In genomic region chr9:57712194-57712593, GRCm38 (mm10) we compare ENCODE assay signal across 16 mouse cellular contexts. TPM values are rescaled to one million over a fixed set of nuclear protein-coding genes. Genes with fewer than 3 reads are reported as not detected.
DNase-seq lines count a peak whose midpoint lies in the region; ATAC-seq and TF ChIP-seq lines count a peak whose summit lies in the region.
"Had no signal": no experiment of that assay in that cellular context is flagged by ENCODE, and none has a peak within 500 bp of the region (broad histone marks: within the 10 kb centered on the region; RNA-seq: fewer than 3 reads in every experiment).

No protein-coding gene starts in this region.

- H3K4me2 ChIP-seq in forebrain, postnatal 0 days (ENCODE audit: low read depth), result no peak overlapping the region
- no peak overlapping the region for H3K4me2 ChIP-seq in forebrain, embryonic 15.5 days (replicated peaks)
- H3K4me2 ChIP-seq in liver, embryonic 11.5 days, result no peak overlapping the region
- H3K4me2 ChIP-seq: liver, embryonic 15.5 days had no signal

- peaks cover 12% of the 10 kb centered on the region; the same call in 1 of the 2 replicates for H3K79me2 ChIP-seq in liver, adult 2 months (ENCODE audit: control insufficient read depth, insufficient read depth, low read length)

- peak; percentile 43 for TF ChIP-seq CTCF in forebrain, postnatal 0 days (IDR thresholded peaks at IDR 0.05; ENCODE audit: low read depth)
- peak; percentile 43; the same call in 1 of the 2 replicates for TF ChIP-seq CTCF in liver, adult 2 months (IDR thresholded peaks at IDR 0.05; ENCODE audit: low read depth, low read length)

- WGBS in forebrain, postnatal 0 days, result 87% methylated on average over 2 of the region's 2 CpGs
- WGBS in forebrain, embryonic 15.5 days, result 78% methylated on average over 2 of the region's 2 CpGs
- 73% methylated on average over 2 of the region's 2 CpGs for WGBS in liver, adult 2 months
- 65% methylated on average over 2 of the region's 2 CpGs for WGBS in liver, embryonic 11.5 days

- no peak overlapping the region for H3K9ac ChIP-seq in forebrain, postnatal 0 days
- H3K9ac ChIP-seq in forebrain, embryonic 15.5 days (replicated peaks), result no peak overlapping the region
- no peak overlapping the region for H3K9ac ChIP-seq in liver, adult 2 months (ENCODE audit: low read depth, low read length)
- H3K9ac ChIP-seq in liver, embryonic 11.5 days (ENCODE audit: low read depth, low read length), result no peak overlapping the region
- H3K9ac ChIP-seq: liver, embryonic 15.5 days had no signal

- H3K27me3 ChIP-seq in forebrain, postnatal 0 days (ENCODE audit: insufficient read depth, low read length), result no peaks in the 10 kb centered on the region
- no peaks in the 10 kb centered on the region for H3K27me3 ChIP-seq in forebrain, embryonic 15.5 days
- no peaks in the 10 kb centered on the region for H3K27me3 ChIP-seq in liver, adult 2 months (ENCODE audit: control insufficient read depth, insufficient read depth, low read length)
- no peaks in the 10 kb centered on the region for H3K27me3 ChIP-seq in liver, embryonic 11.5 days (replicated peaks; ENCODE audit: control insufficient read depth, insufficient read depth, low read length)
- H3K27me3 ChIP-seq: liver, embryonic 15.5 days had no signal

- H3K36me3 ChIP-seq in forebrain, postnatal 0 days (ENCODE audit: insufficient read depth), result peaks cover 34% of the 10 kb centered on the region
- peaks cover 36% of the 10 kb centered on the region for H3K36me3 ChIP-seq in forebrain, embryonic 15.5 days
- H3K36me3 ChIP-seq in liver, adult 2 months (ENCODE audit: control insufficient read depth, insufficient read depth, low read length), result peaks cover 42% of the 10 kb centered on the region
- peaks cover 29% of the 10 kb centered on the region for H3K36me3 ChIP-seq in liver, embryonic 11.5 days (ENCODE audit: control insufficient read depth, insufficient read depth, low read length)

- 0 out of 2 replicates have a peak, but pooled peaks cover 3% of the 10 kb centered on the region for H3K9me3 ChIP-seq in forebrain, postnatal 0 days (ENCODE audit: low read length)
- 0 out of 2 replicates have a peak, but pooled peaks cover 5% of the 10 kb centered on the region for H3K9me3 ChIP-seq in forebrain, embryonic 15.5 days
- H3K9me3 ChIP-seq in liver, embryonic 11.5 days (ENCODE audit: control insufficient read depth, low read length), result 0 out of 2 replicates have a peak, but pooled peaks cover 5% of the 10 kb centered on the region

- no peak overlapping the region for H3K27ac ChIP-seq in forebrain, postnatal 0 days (ENCODE audit: low read depth, low read length)
- H3K27ac ChIP-seq in forebrain, embryonic 15.5 days (replicated peaks), result no peak overlapping the region
- no peak overlapping the region for H3K27ac ChIP-seq in liver, adult 2 months (replicated peaks; ENCODE audit: insufficient read depth, low read depth, low read length)
- H3K27ac ChIP-seq in liver, embryonic 11.5 days (ENCODE audit: low read depth, low read length), result no peak overlapping the region
- H3K27ac ChIP-seq: liver, embryonic 15.5 days had no signal

- H3K4me3 ChIP-seq in forebrain, postnatal 0 days (ENCODE audit: low read depth, low read length), result no peak overlapping the region
- no peak overlapping the region for H3K4me3 ChIP-seq in forebrain, embryonic 15.5 days
- no peak overlapping the region for H3K4me3 ChIP-seq in liver, adult 2 months (ENCODE audit: insufficient read depth, low read depth, low read length)
- H3K4me3 ChIP-seq in liver, embryonic 11.5 days (ENCODE audit: low read depth, low read length), result no peak overlapping the region
- H3K4me3 ChIP-seq: liver, embryonic 15.5 days had no signal

- no peak for DNase-seq in forebrain, postnatal 0 days
- no peak for DNase-seq in liver, adult 2 months (ENCODE audit: extremely low read depth, low read depth, low spot score)
- DNase-seq in liver, embryonic 11.5 days (ENCODE audit: low spot score), result no peak
- DNase-seq in 416B (ENCODE audit: low read depth) (peak; percentile 17), ZHBTc4 (ENCODE audit: low read depth, low spot score) (peak; percentile 77)
- no peak for DNase-seq in urinary bladder, adult 18-20 months (ENCODE audit: low spot score in 2 of 2)
- DNase-seq in Muller cell, postnatal 12 days (ENCODE audit: inconsistent ontology term), result no peak
- DNase-seq: cerebellum, adult 8-10 months; heart, adult 18-20 months; heart, postnatal 4 days; kidney, adult 11 months had no signal

- peaks cover 11% of the 10 kb centered on the region for H3K4me1 ChIP-seq in forebrain, postnatal 0 days (ENCODE audit: insufficient read depth)
- peaks cover 22% of the 10 kb centered on the region for H3K4me1 ChIP-seq in forebrain, embryonic 15.5 days
- peaks cover 6% of the 10 kb centered on the region; the same call in 1 of the 2 replicates for H3K4me1 ChIP-seq in liver, adult 2 months (ENCODE audit: control insufficient read depth, insufficient read depth, low read length)
- H3K4me1 ChIP-seq in liver, embryonic 11.5 days (replicated peaks; ENCODE audit: control insufficient read depth, insufficient read depth, low read length), result no peaks in the 10 kb centered on the region

- ATAC-seq in forebrain, postnatal 0 days, result no peak
- no peak for ATAC-seq in forebrain, embryonic 15.5 days (replicated peaks)
- no peak for ATAC-seq in liver, embryonic 11.5 days (replicated peaks; ENCODE audit: low FRiP score)

- no peak for TF ChIP-seq POLR2A in liver, adult 2 months (IDR thresholded peaks at IDR 0.05; ENCODE audit: extremely low read depth, insufficient read depth, low read length)

RNA-seq across cellular contexts. Expression of gene Edc3, which starts 3.9 kb away (rescaled TPM):
- total RNA-seq in forebrain, postnatal 0 days (2014; rRNA removed), result 7.2 and 10.2 TPM in 2 replicates
- polyA plus RNA-seq in forebrain, postnatal 0 days (2015; fragmentation: Nextera tagmentation; extraction: Ambion mirVana), result 23.5 and 27.8 TPM in 2 replicates
- 36.4 and 37.1 TPM in 2 replicates for polyA plus RNA-seq in forebrain, embryonic 15.5 days (2015; fragmentation: Nextera tagmentation; extraction: Ambion mirVana)
- total RNA-seq in liver, adult 2 months (2014; rRNA removed), result 5.7 and 6.4 TPM in 2 replicates
- 6.6 TPM in 2 replicates for polyA plus RNA-seq in liver, adult 2 months (2012; rRNA removed)
- polyA plus RNA-seq in liver, embryonic 11.5 days (2014; fragmentation: Nextera tagmentation; extraction: Ambion mirVana), result 22.2 and 23.5 TPM in 2 replicates

RNA-seq across cellular contexts. Expression of gene Cyp1a1, which starts 24.5 kb away (rescaled TPM):
- total RNA-seq in forebrain, postnatal 0 days (2014; rRNA removed), result 0.38 and 0.67 TPM in 2 replicates
- polyA plus RNA-seq in forebrain, postnatal 0 days (2015; fragmentation: Nextera tagmentation; extraction: Ambion mirVana), result 0.30 and 0.42 TPM in 2 replicates
- polyA plus RNA-seq in forebrain, embryonic 15.5 days (2015; fragmentation: Nextera tagmentation; extraction: Ambion mirVana), result 0.06 and 0.20 TPM in 2 replicates
- 0.74 and 1.0 TPM in 2 replicates for total RNA-seq in liver, adult 2 months (2014; rRNA removed)
- 1.0 TPM in 2 replicates for polyA plus RNA-seq in liver, adult 2 months (2012; rRNA removed)
- polyA plus RNA-seq in liver, embryonic 11.5 days (2014; fragmentation: Nextera tagmentation; extraction: Ambion mirVana), result 0.66 and 0.92 TPM in 2 replicates
- total RNA-seq: heart, postnatal 4 days had no signal

RNA-seq across cellular contexts. Expression of gene Cyp1a2, which starts 28.7 kb away (rescaled TPM):
- not detected in 2 replicates for total RNA-seq in forebrain, postnatal 0 days (2014; rRNA removed)
- polyA plus RNA-seq in forebrain, postnatal 0 days (2015; fragmentation: Nextera tagmentation; extraction: Ambion mirVana), result not detected in 2 replicates
- not detected in 2 replicates for polyA plus RNA-seq in forebrain, embryonic 15.5 days (2015; fragmentation: Nextera tagmentation; extraction: Ambion mirVana)
- total RNA-seq in liver, adult 2 months (2014; rRNA removed), result 495 and 621 TPM in 2 replicates
- 954 and 976 TPM in 2 replicates for polyA plus RNA-seq in liver, adult 2 months (2012; rRNA removed)
- not detected in 2 replicates for polyA plus RNA-seq in liver, embryonic 11.5 days (2014; fragmentation: Nextera tagmentation; extraction: Ambion mirVana)
- total RNA-seq: heart, adult 18-20 months; heart, postnatal 4 days; left cerebral cortex, postnatal 10 days; megakaryocyte-erythroid progenitor cell, adult 5-6 weeks had no signal
- polyA plus RNA-seq: stomach, embryonic 16.5 days had no signal

RNA-seq across cellular contexts. Expression of gene Clk3, which starts 53.5 kb away (rescaled TPM):
- total RNA-seq in forebrain, postnatal 0 days (2014; rRNA removed), result 79.7 and 105 TPM in 2 replicates
- polyA plus RNA-seq in forebrain, postnatal 0 days (2015; fragmentation: Nextera tagmentation; extraction: Ambion mirVana), result 55.4 and 61.7 TPM in 2 replicates
- polyA plus RNA-seq in forebrain, embryonic 15.5 days (2015; fragmentation: Nextera tagmentation; extraction: Ambion mirVana), result 88.6 and 93.0 TPM in 2 replicates
- 32.5 and 55.3 TPM in 2 replicates for total RNA-seq in liver, adult 2 months (2014; rRNA removed)
- polyA plus RNA-seq in liver, adult 2 months (2012; rRNA removed), result 45.8 and 48.1 TPM in 2 replicates
- 85.0 and 85.1 TPM in 2 replicates for polyA plus RNA-seq in liver, embryonic 11.5 days (2014; fragmentation: Nextera tagmentation; extraction: Ambion mirVana)

RNA-seq across cellular contexts. Expression of gene Csk, which starts 58.8 kb away (rescaled TPM):
- total RNA-seq in forebrain, postnatal 0 days (2014; rRNA removed), result 105 and 135 TPM in 2 replicates
- 37.0 and 46.3 TPM in 2 replicates for polyA plus RNA-seq in forebrain, postnatal 0 days (2015; fragmentation: Nextera tagmentation; extraction: Ambion mirVana)
- 37.4 and 41.7 TPM in 2 replicates for polyA plus RNA-seq in forebrain, embryonic 15.5 days (2015; fragmentation: Nextera tagmentation; extraction: Ambion mirVana)
- total RNA-seq in liver, adult 2 months (2014; rRNA removed), result 18.3 and 32.8 TPM in 2 replicates
- polyA plus RNA-seq in liver, adult 2 months (2012; rRNA removed), result 31.4 and 33.9 TPM in 2 replicates
- polyA plus RNA-seq in liver, embryonic 11.5 days (2014; fragmentation: Nextera tagmentation; extraction: Ambion mirVana), result 45.2 and 47.7 TPM in 2 replicates

Comparison
In these comparisons a context has a peak if more than half of its experiments do, and no peak if none do; other contexts are left out.
1. RNA of gene Cyp1a2, which starts 28.7 kb away (polyA plus RNA-seq): 954 to 976 TPM in liver, adult 2 months; not detected in forebrain, postnatal 0 days, not detected in forebrain, embryonic 15.5 days and not detected in liver, embryonic 11.5 days; every median in the first group is over 100 times any median in the second.
2. DNase-seq: peak in 416B (single experiment) and ZHBTc4 (single experiment); none in forebrain, postnatal 0 days (single experiment), liver, adult 2 months (single experiment), liver, embryonic 11.5 days (single experiment), urinary bladder, adult 18-20 months (0 of 2) and Muller cell, postnatal 12 days (single experiment).